Mouse (Mus musculus) limb, embryonic 14.5 days (tissue): ENCODE results near the gene Kcne1. TPM values are rescaled to one million over a fixed set of nuclear protein-coding genes. Genes with fewer than 3 reads are reported as not detected.
A peak's percentile ranks its signal among the peaks of the same experiment; 100 is the strongest.

Source experiments
- ATAC-seq: fragments of 200-750 bp; cut with Nextera tagmentation; 2 replicates; pipeline ENCODE4 v1.8.0; 2017; ENCODE audit warnings: low read depth, moderate number of reproducible peaks, moderate TSS enrichment; ENCODE audit not compliant: low FRiP score
- DNase-seq: peaks from one replicate; pipeline ENCODE4 v3.0.0-alpha.2; 2015; ENCODE audit warnings: low spot score
- H3K27ac ChIP-seq: fragments of 300-500 bp; sonication (generic); replicated peaks from 2 replicates; pipeline ENCODE4 v1.5.1; 2014; ENCODE audit warnings: low read depth, mild to moderate bottlenecking, low read length, moderate library complexity, mixed read lengths
- H3K27me3 ChIP-seq: fragments of 300-500 bp; sonication (generic); 2 replicates; pipeline ENCODE4 v1.6.1; 2014; ENCODE audit warnings: low read length, mixed read lengths; ENCODE audit not compliant: control insufficient read depth, insufficient read depth
- H3K36me3 ChIP-seq: fragments of 300-500 bp; sonication (generic); 2 replicates; pipeline ENCODE4 v1.6.1; 2014; ENCODE audit warnings: mild to moderate bottlenecking, low read length, moderate library complexity, mixed read lengths; ENCODE audit not compliant: control insufficient read depth, insufficient read depth
- H3K4me1 ChIP-seq: fragments of 300-500 bp; sonication (generic); 2 replicates; pipeline ENCODE4 v1.6.1; 2014; ENCODE audit warnings: antibody characterized with exemption, low read length, mixed read lengths; ENCODE audit not compliant: control insufficient read depth, insufficient read depth
- H3K4me2 ChIP-seq: fragments of 300-500 bp; sonication (generic); replicated peaks from 2 replicates; pipeline ENCODE4 v1.6.1; 2014; ENCODE audit warnings: low read depth, mild to moderate bottlenecking, low read length, moderate library complexity; ENCODE audit not compliant: severe bottlenecking
- H3K4me3 ChIP-seq: fragments of 300-500 bp; sonication (generic); replicated peaks from 2 replicates; pipeline ENCODE4 v1.5.1; 2014; ENCODE audit warnings: low read length
- H3K9ac ChIP-seq: fragments of 300-500 bp; sonication (generic); 2 replicates; pipeline ENCODE4 v1.6.1; 2014; ENCODE audit warnings: mild to moderate bottlenecking, low read depth, low read length, moderate library complexity; ENCODE audit not compliant: severe bottlenecking
- H3K9me3 ChIP-seq: fragments of 300-500 bp; sonication (generic); 2 replicates; pipeline ENCODE4 v1.6.1; 2016; ENCODE audit warnings: low read length; ENCODE audit not compliant: control insufficient read depth
- POLR2A ChIP-seq: fragments of 200-500 bp; IDR thresholded peaks from 2 replicates; pipeline ENCODE4 v1.8.0; 2012; ENCODE audit warnings: inconsistent platforms, mild to moderate bottlenecking, moderate library complexity, borderline replicate concordance; ENCODE audit not compliant: insufficient read depth, insufficient read length; ENCODE audit errors: extremely low read depth
- WGBS: fragments of 180-500 bp; shearing (Covaris S2); extraction: QIAGEN DNeasy Blood & Tissue Kit; methylation state at CpG from one replicate; pipeline ENCODE4 v1.1.7; 2014; 5-methylcytosine and 5-hydroxymethylcytosine counted together
- polyA plus RNA-seq, 2 experiments: library from polyadenylated mRNA; depleted of rRNA in 1 of 2; stranded (reverse) in 1 of 2; unstranded in 1 of 2; fragments of >200 nt; fragmentation: Nextera tagmentation in 1 of 2; extraction: Ambion mirVana in 1 of 2; gene quantifications; 2 replicates each; pipeline versions ENCODE4 v1.2.1 to v1.2.3; 2012 to 2014

Gene Kcne1
- polyA plus RNA-seq, 2 experiments = 0.08 TPM; not detected in 1

GRCm38 (mm10) chr16:92371623-92372022 is 12.4 kb upstream of the Kcne1 start:
- H3K27ac ChIP-seq = no peak overlapping the region
- H3K4me2 ChIP-seq = no peak overlapping the region
- H3K27me3 ChIP-seq = no peaks in the 10 kb centered on the region
- no peak for TF ChIP-seq POLR2A
- no peak overlapping the region for H3K4me3 ChIP-seq
- peaks cover 12% of the 10 kb centered on the region for H3K4me1 ChIP-seq
- DNase-seq = no peak
- no peaks in the 10 kb centered on the region for H3K36me3 ChIP-seq
- WGBS = 35% methylated on average over 5 of the region's 5 CpGs
- H3K9me3 ChIP-seq = no peaks in the 10 kb centered on the region
- ATAC-seq = no peak
- no peak overlapping the region for H3K9ac ChIP-seq

GRCm38 (mm10) chr16:92369260-92369659 is 10.0 kb upstream of the Kcne1 start:
- H3K27ac ChIP-seq = no peak overlapping the region
- H3K4me2 ChIP-seq = no peak overlapping the region
- no peaks in the 10 kb centered on the region for H3K9me3 ChIP-seq
- no peak overlapping the region for H3K9ac ChIP-seq
- no peak overlapping the region for H3K4me3 ChIP-seq
- 28% methylated on average over 2 of the region's 2 CpGs for WGBS
- TF ChIP-seq POLR2A = no peak
- H3K27me3 ChIP-seq = no peaks in the 10 kb centered on the region
- peaks cover 19% of the 10 kb centered on the region for H3K4me1 ChIP-seq
- 0 out of 2 replicates have a peak, but pooled peaks have one; percentile 57 for ATAC-seq
- H3K36me3 ChIP-seq = no peaks in the 10 kb centered on the region
- peak; percentile 35 for DNase-seq

GRCm38 (mm10) chr16:92365477-92365876 is 6.2 kb upstream of the Kcne1 start:
- Histone ChIP-seq H3K27ac (0 out of 2 replicates have a peak overlapping the region, but pooled peaks have one; percentile 26), H3K9ac (no peak overlapping the region), H3K27me3 (no peaks in the 10 kb centered on the region), H3K4me1 (peaks cover 7% of the 10 kb centered on the region; the same call in 1 of the 2 replicates), H3K4me2 (no peak overlapping the region), H3K4me3 (no peak overlapping the region), H3K36me3 (no peaks in the 10 kb centered on the region), H3K9me3 (no peaks in the 10 kb centered on the region)
- WGBS = 55% methylated on average over 7 of the region's 7 CpGs
- TF ChIP-seq POLR2A = no peak
- peak; percentile 63; the same call in 1 of the 2 replicates for ATAC-seq
- no peak for DNase-seq

- 82% methylated on average over 7 of the region's 7 CpGs for WGBS
- Histone ChIP-seq H3K9me3 (no peaks in the 10 kb centered on the region), H3K4me2 (no peak overlapping the region), H3K9ac (no peak overlapping the region), H3K27me3 (no peaks in the 10 kb centered on the region), H3K36me3 (no peaks in the 10 kb centered on the region), H3K27ac (no peak overlapping the region), H3K4me1 (0 out of 2 replicates have a peak, but pooled peaks cover 5% of the 10 kb centered on the region), H3K4me3 (no peak overlapping the region)
- ATAC-seq = no peak
- no peak for TF ChIP-seq POLR2A
- no peak for DNase-seq
Observed at GRCm38 (mm10) chr16:92360711-92361110, 1.4 kb upstream of the Kcne1 start.

- H3K9ac ChIP-seq = no peak overlapping the region
- peaks cover 13% of the 10 kb centered on the region for H3K4me1 ChIP-seq
- DNase-seq (no peak), ATAC-seq (no peak)
- H3K4me3 ChIP-seq = no peak overlapping the region
- H3K4me2 ChIP-seq = no peak overlapping the region
- H3K36me3 ChIP-seq = no peaks in the 10 kb centered on the region
- TF ChIP-seq POLR2A = no peak
- no peaks in the 10 kb centered on the region for H3K27me3 ChIP-seq
- no peak overlapping the region for H3K27ac ChIP-seq
- no peaks in the 10 kb centered on the region for H3K9me3 ChIP-seq
- 26% methylated on average over 9 of the region's 9 CpGs for WGBS
Observed at GRCm38 (mm10) chr16:92358734-92359133, 534 bp downstream of the Kcne1 start.

GRCm38 (mm10) chr16:92357566-92357965 is 1.7 kb downstream of the Kcne1 start:
- Histone ChIP-seq H3K4me3 (no peak overlapping the region), H3K36me3 (no peaks in the 10 kb centered on the region), H3K27ac (no peak overlapping the region), H3K4me1 (peaks cover 16% of the 10 kb centered on the region), H3K4me2 (no peak overlapping the region), H3K9ac (no peak overlapping the region), H3K9me3 (no peaks in the 10 kb centered on the region), H3K27me3 (no peaks in the 10 kb centered on the region)
- TF ChIP-seq POLR2A = no peak
- ATAC-seq (no peak), DNase-seq (no peak)
- 69% methylated on average over 10 of the region's 10 CpGs for WGBS
